In the genomic region with DNA sequence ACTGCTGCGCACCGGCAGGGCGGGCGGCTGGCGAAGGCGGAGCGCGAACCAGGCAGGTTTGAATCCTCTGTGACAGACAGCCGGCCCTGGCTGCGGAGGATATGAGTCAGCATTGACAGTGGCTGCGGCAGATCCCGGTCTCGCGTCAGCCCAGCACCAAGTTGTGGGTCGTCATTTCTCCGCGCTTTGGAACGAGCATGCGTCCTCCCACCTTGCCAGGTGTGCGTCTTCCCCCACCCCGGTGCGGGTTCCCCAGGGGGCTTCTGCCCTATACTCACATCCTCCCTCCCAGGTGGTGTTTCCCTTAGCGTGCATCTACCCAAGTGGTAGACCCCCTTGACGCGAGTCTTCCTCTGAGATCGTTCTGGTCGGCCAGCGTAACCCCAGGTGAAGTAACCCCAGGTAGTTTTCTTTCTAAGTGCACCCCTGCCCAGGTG, we compare ENCODE assay signal across 7 mouse cellular contexts. TPM values are rescaled to one million over a fixed set of nuclear protein-coding genes. Genes with fewer than 3 reads are reported as not detected.
A peak's percentile ranks its signal among the peaks of the same experiment; 100 is the strongest.
DNase-seq lines count a peak whose midpoint lies in the region; ATAC-seq and TF ChIP-seq lines count a peak whose summit lies in the region.
"Not testable (repeated sequence)": the region's sequence is repeated elsewhere in the genome, so short reads cannot be mapped to it uniquely, and the experiment has no call there.

No protein-coding gene starts in this region.

- peak; percentile 48 for ATAC-seq in Patski
- peak; percentile 88 for ATAC-seq in forebrain, embryonic 15.5 days (replicated peaks)
- peak; percentile 89 for ATAC-seq in hindbrain, embryonic 14.5 days (ENCODE audit: low FRiP score)
- peak; percentile 74; the same call in 1 of the 2 replicates for ATAC-seq in limb, embryonic 11.5 days (ENCODE audit: insufficient number of reproducible peaks, low FRiP score, low TSS enrichment, low read depth)
- ATAC-seq in megakaryocyte progenitor cell, adult 5-6 weeks (replicated peaks; ENCODE audit: poor library complexity), result peak; percentile 66

- in situ Hi-C loops in Patski (cut with MboI; ENCODE audit: low pct_unique_long_range_greater_than_20kb), result not testable (repeated sequence)

- DNase-seq in Patski (ENCODE audit: low read depth, low spot score); hindbrain, embryonic 14.5 days (ENCODE audit: low spot score); limb, embryonic 11.5 days (ENCODE audit: low spot score): not testable (repeated sequence)
- peak; percentile 57 to 58 for DNase-seq in cerebellum, postnatal 14 days
- DNase-seq in right cerebral cortex, adult 2 months (ENCODE audit: low spot score in 2 of 2), result peak; percentile 46 to 55

- not testable (repeated sequence) for H3K27me3 ChIP-seq in Patski; forebrain, embryonic 15.5 days; hindbrain, embryonic 14.5 days (ENCODE audit: control insufficient read depth, insufficient read depth, low read length); limb, embryonic 11.5 days (ENCODE audit: control insufficient read depth, insufficient read depth, low read length)

- CTCF ChIA-PET in Patski (lab: Charles Lee), result not testable (repeated sequence)

- H3K4me3 ChIP-seq in forebrain, embryonic 15.5 days, result peak overlapping the region; percentile 37
- peak overlapping the region; percentile 37 for H3K4me3 ChIP-seq in hindbrain, embryonic 14.5 days (replicated peaks; ENCODE audit: low read length)
- peak overlapping the region; percentile 31; the same call in 1 of the 2 replicates for H3K4me3 ChIP-seq in limb, embryonic 11.5 days (ENCODE audit: low read depth, low read length)

- WGBS in forebrain, embryonic 15.5 days, result 10% methylated on average over 14 of the region's 28 CpGs
- WGBS in hindbrain, embryonic 14.5 days, result 18% methylated on average over 13 of the region's 28 CpGs
- 15% methylated on average over 14 of the region's 28 CpGs for WGBS in limb, embryonic 11.5 days

- not testable (repeated sequence) for H3K9me3 ChIP-seq in forebrain, embryonic 15.5 days; hindbrain, embryonic 14.5 days (ENCODE audit: control insufficient read depth, low read length); limb, embryonic 11.5 days (ENCODE audit: control insufficient read depth, low read length)

- H3K4me2 ChIP-seq in forebrain, embryonic 15.5 days (replicated peaks), result peak overlapping the region; percentile 61
- H3K4me2 ChIP-seq in hindbrain, embryonic 14.5 days (replicated peaks), result peak overlapping the region; percentile 65
- H3K4me2 ChIP-seq in limb, embryonic 11.5 days (ENCODE audit: low read depth, severe bottlenecking), result peak overlapping the region; percentile 68

- not testable (repeated sequence) for H3K9ac ChIP-seq in forebrain, embryonic 15.5 days (replicated peaks); hindbrain, embryonic 14.5 days; limb, embryonic 11.5 days (ENCODE audit: low read length)

- H3K27ac ChIP-seq in forebrain, embryonic 15.5 days (replicated peaks); hindbrain, embryonic 14.5 days; limb, embryonic 11.5 days (replicated peaks; ENCODE audit: low read depth, low read length): not testable (repeated sequence)

- not testable (repeated sequence) for TF ChIP-seq CTCF in Patski (IDR thresholded peaks at IDR 0.05)

- peaks cover 11% of the 10 kb centered on the region for H3K4me1 ChIP-seq in forebrain, embryonic 15.5 days
- H3K4me1 ChIP-seq in hindbrain, embryonic 14.5 days (replicated peaks; ENCODE audit: control insufficient read depth, insufficient read depth, low read length); limb, embryonic 11.5 days (ENCODE audit: control insufficient read depth, insufficient read depth, low read length): not testable (repeated sequence)

- POLR2A ChIA-PET in Patski (lab: Charles Lee), result not testable (repeated sequence)

- H3K36me3 ChIP-seq in forebrain, embryonic 15.5 days, result peaks cover 16% of the 10 kb centered on the region
- H3K36me3 ChIP-seq in hindbrain, embryonic 14.5 days (replicated peaks; ENCODE audit: control insufficient read depth, insufficient read depth), result peaks cover 39% of the 10 kb centered on the region
- not testable (repeated sequence) for H3K36me3 ChIP-seq in limb, embryonic 11.5 days (ENCODE audit: control insufficient read depth, insufficient read depth, low read length)

RNA-seq across cellular contexts. Expression of a gene that starts 17.4 kb away (rescaled TPM):
- polyA plus RNA-seq in Patski (2021), result 43.1 TPM
- 85.5 and 85.7 TPM in 2 replicates for polyA plus RNA-seq in forebrain, embryonic 15.5 days (2015; fragmentation: Nextera tagmentation; extraction: Ambion mirVana)
- 90.5 and 91.1 TPM in 2 replicates for polyA plus RNA-seq in hindbrain, embryonic 14.5 days (2014; fragmentation: Nextera tagmentation; extraction: Ambion mirVana)
- polyA plus RNA-seq in limb, embryonic 11.5 days (2014; fragmentation: Nextera tagmentation; extraction: Ambion mirVana), result 28.3 and 29.4 TPM in 2 replicates
- total RNA-seq in megakaryocyte progenitor cell, adult 5-6 weeks (2015), result 24.3 and 24.4 TPM in 2 replicates
- total RNA-seq in megakaryocyte progenitor cell, adult 5-6 weeks (2017), result 17.2 and 20.8 TPM in 2 replicates

RNA-seq across cellular contexts. Expression of a gene that starts 17.4 kb away (rescaled TPM):
- 40.6 TPM for polyA plus RNA-seq in Patski (2021)
- 66.2 and 69.2 TPM in 2 replicates for polyA plus RNA-seq in forebrain, embryonic 15.5 days (2015; fragmentation: Nextera tagmentation; extraction: Ambion mirVana)
- 52.1 and 53.4 TPM in 2 replicates for polyA plus RNA-seq in hindbrain, embryonic 14.5 days (2014; fragmentation: Nextera tagmentation; extraction: Ambion mirVana)
- 63.8 and 66.1 TPM in 2 replicates for polyA plus RNA-seq in limb, embryonic 11.5 days (2014; fragmentation: Nextera tagmentation; extraction: Ambion mirVana)
- 14.9 and 15.2 TPM in 2 replicates for total RNA-seq in megakaryocyte progenitor cell, adult 5-6 weeks (2015)
- 28.1 and 30.7 TPM in 2 replicates for total RNA-seq in megakaryocyte progenitor cell, adult 5-6 weeks (2017)

RNA-seq across cellular contexts. Expression of a gene that starts 33.6 kb away (rescaled TPM):
- 0.12 TPM for polyA plus RNA-seq in Patski (2021)
- polyA plus RNA-seq in forebrain, embryonic 15.5 days (2015; fragmentation: Nextera tagmentation; extraction: Ambion mirVana), result 7.2 and 10.1 TPM in 2 replicates
- 10.8 and 15.9 TPM in 2 replicates for polyA plus RNA-seq in hindbrain, embryonic 14.5 days (2014; fragmentation: Nextera tagmentation; extraction: Ambion mirVana)
- 0.71 and 0.88 TPM in 2 replicates for polyA plus RNA-seq in limb, embryonic 11.5 days (2014; fragmentation: Nextera tagmentation; extraction: Ambion mirVana)
- 1.2 and 3.8 TPM in 2 replicates for total RNA-seq in megakaryocyte progenitor cell, adult 5-6 weeks (2015)
- 3.7 and 6.1 TPM in 2 replicates for total RNA-seq in megakaryocyte progenitor cell, adult 5-6 weeks (2017)

RNA-seq across cellular contexts. Expression of a gene that starts 34.3 kb away (rescaled TPM):
- polyA plus RNA-seq in Patski (2021), result 9.8 TPM
- 10.6 and 14.2 TPM in 2 replicates for polyA plus RNA-seq in forebrain, embryonic 15.5 days (2015; fragmentation: Nextera tagmentation; extraction: Ambion mirVana)
- 9.4 and 9.9 TPM in 2 replicates for polyA plus RNA-seq in hindbrain, embryonic 14.5 days (2014; fragmentation: Nextera tagmentation; extraction: Ambion mirVana)
- 4.8 and 5.8 TPM in 2 replicates for polyA plus RNA-seq in limb, embryonic 11.5 days (2014; fragmentation: Nextera tagmentation; extraction: Ambion mirVana)
- total RNA-seq in megakaryocyte progenitor cell, adult 5-6 weeks (2015), result 6.1 and 6.2 TPM in 2 replicates
- total RNA-seq in megakaryocyte progenitor cell, adult 5-6 weeks (2017), result 7.7 and 8.2 TPM in 2 replicates

RNA-seq across cellular contexts. Expression of a gene that starts 38.2 kb away (rescaled TPM):
- polyA plus RNA-seq in Patski (2021), result 14.8 TPM
- polyA plus RNA-seq in forebrain, embryonic 15.5 days (2015; fragmentation: Nextera tagmentation; extraction: Ambion mirVana), result 35.7 and 37.8 TPM in 2 replicates
- 30.3 and 31.5 TPM in 2 replicates for polyA plus RNA-seq in hindbrain, embryonic 14.5 days (2014; fragmentation: Nextera tagmentation; extraction: Ambion mirVana)
- 31.6 and 32.7 TPM in 2 replicates for polyA plus RNA-seq in limb, embryonic 11.5 days (2014; fragmentation: Nextera tagmentation; extraction: Ambion mirVana)
- 16.6 and 20.3 TPM in 2 replicates for total RNA-seq in megakaryocyte progenitor cell, adult 5-6 weeks (2015)
- 7.0 and 11.5 TPM in 2 replicates for total RNA-seq in megakaryocyte progenitor cell, adult 5-6 weeks (2017)
